Mouse (Mus musculus): Measurements from ENCODE around the gene Cpne4.

- TF ChIP-seq UBTF (IDR thresholded peaks at IDR 0.05; ENCODE audit: borderline replicate concordance, insufficient read depth, low read depth, low read length) (no peak), MAFK (IDR thresholded peaks at IDR 0.05; ENCODE audit: borderline replicate concordance, low read depth, low read length) (no peak), ETS1 (IDR thresholded peaks at IDR 0.05; ENCODE audit: low read depth, low read length) (no peak), CTCF (IDR thresholded peaks at IDR 0.05 in 2 of 3, conservative IDR thresholded peaks at IDR 0.05 in 1 of 3; ENCODE audit: control insufficient read depth in 1 of 3, insufficient read depth in 1 of 3, low read depth in 2 of 3, low read length in 3 of 3, poor library complexity in 1 of 3, severe bottlenecking in 1 of 3) (no peak), ZC3H11A (IDR thresholded peaks at IDR 0.05; ENCODE audit: low read depth, low read length) (no peak), MAX (IDR thresholded peaks at IDR 0.05; ENCODE audit: low read length) (no peak), POLR2A (IDR thresholded peaks at IDR 0.05; ENCODE audit: control insufficient read depth in 1 of 2, insufficient read depth in 1 of 2, low read depth in 1 of 2, low read length in 2 of 2, poor library complexity in 1 of 2) (no peak), SIN3A (IDR thresholded peaks at IDR 0.05; ENCODE audit: low read length) (no peak), EP300 (IDR thresholded peaks at IDR 0.05; ENCODE audit: low read depth in 1 of 2, low read length in 2 of 2) (no peak), GATA1 (IDR thresholded peaks at IDR 0.05; ENCODE audit: low read depth, low read length) (no peak)
Measured at GRCm38 (mm10) chr9:104582675-104583074, 35.6 kb downstream of the Cpne4 start.

Data from MEL (cell line).